Mouse (Mus musculus): ENCODE measurements around the gene Gm2897. TPM values are rescaled to one million over a fixed set of nuclear protein-coding genes. Genes with fewer than 3 reads are reported as not detected.

The Gm2897 gene
- not detected in 4 replicates for total RNA-seq (2023)

DNA sequence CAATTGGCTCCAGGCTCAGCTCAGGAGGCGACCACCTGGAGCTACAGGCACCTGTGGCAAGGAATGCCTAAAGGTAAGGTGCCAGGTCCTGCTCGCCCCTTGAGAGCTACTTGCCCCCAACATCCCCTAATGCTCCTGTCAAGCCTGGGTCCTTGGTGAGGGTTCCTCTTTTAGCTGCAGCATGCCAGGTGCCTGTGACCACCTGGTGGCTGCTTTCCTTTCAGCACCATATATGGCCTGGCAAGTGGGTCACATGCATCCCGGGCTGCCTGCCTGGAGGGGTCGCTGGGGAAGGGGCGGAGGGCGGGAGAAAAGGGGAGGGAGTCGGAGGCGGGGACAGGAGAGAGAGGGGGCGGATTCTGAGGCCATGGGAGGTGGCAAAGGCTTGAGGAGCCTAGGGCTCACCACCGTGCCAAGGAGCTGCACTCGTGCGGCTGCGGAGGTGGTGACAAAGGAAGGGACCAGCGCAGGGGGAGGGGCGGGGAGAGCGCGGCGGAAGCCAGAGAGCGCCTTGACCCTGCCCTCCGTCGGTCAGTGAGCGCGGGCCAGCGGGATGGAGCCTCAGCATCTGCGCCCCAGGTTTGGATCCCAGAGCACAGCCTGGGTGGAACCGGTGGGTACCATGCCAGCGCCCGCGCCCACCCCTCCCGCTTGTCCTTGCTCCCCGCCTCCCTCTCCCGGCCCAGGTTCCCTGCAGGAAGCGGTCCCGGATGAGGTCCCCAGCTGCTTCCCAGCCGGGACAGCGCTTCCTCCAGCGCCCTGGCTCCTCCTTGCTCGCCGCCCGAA is at the start of gene Gm2897:
TSS of gene Gm2897 (plus strand) at position 559 of the 786 bp plus-strand sequence.

DNA sequence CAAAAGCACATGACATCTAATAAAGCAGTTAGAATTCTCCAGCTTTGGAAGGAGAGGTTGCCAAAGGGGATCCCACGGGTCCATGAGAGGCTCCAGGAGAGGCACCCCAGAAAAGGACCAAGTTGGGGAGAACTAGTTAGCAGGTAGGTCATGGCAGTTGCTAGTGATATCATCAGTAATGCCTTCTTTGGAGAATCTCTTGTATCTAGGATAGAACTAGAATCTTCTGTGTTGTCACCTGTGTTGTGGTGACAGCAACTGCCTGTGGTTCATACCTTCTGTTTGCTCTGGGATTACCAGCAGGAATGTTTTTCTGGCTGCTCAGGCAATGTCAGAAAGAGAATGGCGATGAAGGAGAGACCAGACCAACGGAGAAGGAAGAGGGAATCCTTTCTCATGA is 19.4 kb upstream of the Gm2897 start, which contains the start of gene Gm2888:
TSS of gene Gm2888 (plus strand) at position 301 of the 400 bp plus-strand sequence.

Other genes with a start within 250 kb of the Gm2897 start
- not detected in 4 replicates for gene Gm2888, start 19.3 kb upstream of the Gm2897 start, total RNA-seq (2023)
- gene Gm10340, start 84.7 kb downstream of the Gm2897 start, total RNA-seq (2023), result not detected in 4 replicates
- not detected in 4 replicates for gene Gm5795, start 139.0 kb downstream of the Gm2897 start, total RNA-seq (2023)
- gene D830030K20Rik, start 159.2 kb downstream of the Gm2897 start, total RNA-seq (2023), result not detected in 4 replicates

All from B cell, adult 62 days (primary cell).